Mouse (Mus musculus) hindbrain, embryonic 16.5 days (tissue): ENCODE data around the gene Mief2. TPM values are rescaled to one million over a fixed set of nuclear protein-coding genes. Genes with fewer than 3 reads are reported as not detected.

Source experiments
- ATAC-seq: fragments of 200-750 bp; cut with Nextera tagmentation; 2 replicates; pipeline ENCODE4 v1.8.0; 2017; ENCODE audit warnings: moderate TSS enrichment, moderate library complexity
- H3K27ac ChIP-seq: fragments of 300-500 bp; sonication (generic); 2 replicates; pipeline ENCODE4 v1.5.1; 2014; ENCODE audit warnings: low read depth, mild to moderate bottlenecking, control low read depth, low read length, moderate library complexity
- H3K27me3 ChIP-seq: fragments of 300-500 bp; sonication (generic); replicated peaks from 2 replicates; pipeline ENCODE4 v1.6.1; 2014; ENCODE audit warnings: low read length; ENCODE audit not compliant: control insufficient read depth, insufficient read depth
- H3K36me3 ChIP-seq: fragments of 300-500 bp; sonication (generic); 2 replicates; pipeline ENCODE4 v1.6.1; 2014; ENCODE audit warnings: mild to moderate bottlenecking, low read length, moderate library complexity, mixed read lengths; ENCODE audit not compliant: control insufficient read depth, insufficient read depth
- H3K4me1 ChIP-seq: fragments of 300-500 bp; sonication (generic); 2 replicates; pipeline ENCODE4 v1.6.1; 2014; ENCODE audit warnings: low read depth, low read length; ENCODE audit not compliant: control insufficient read depth, insufficient read depth
- H3K4me2 ChIP-seq: fragments of 300-500 bp; sonication (generic); 2 replicates; pipeline ENCODE4 v1.6.1; 2014; ENCODE audit warnings: mild to moderate bottlenecking, low read length, control low read depth, moderate library complexity
- H3K4me3 ChIP-seq: fragments of 300-500 bp; sonication (generic); 2 replicates; pipeline ENCODE4 v1.5.1; 2014; ENCODE audit warnings: mild to moderate bottlenecking, low read length, control low read depth, moderate library complexity
- H3K9ac ChIP-seq: fragments of 300-500 bp; sonication (generic); 2 replicates; pipeline ENCODE4 v1.6.1; 2014; ENCODE audit warnings: low read depth, mild to moderate bottlenecking, control low read depth, low read length, moderate library complexity
- H3K9me3 ChIP-seq: fragments of 300-500 bp; sonication (generic); 2 replicates; pipeline ENCODE4 v1.6.1; 2014; ENCODE audit warnings: mild to moderate bottlenecking, low read length, moderate library complexity; ENCODE audit not compliant: control insufficient read depth
- WGBS: fragments of 180-500 bp; shearing (Covaris S2); extraction: QIAGEN DNeasy Blood & Tissue Kit; methylation state at CpG from one replicate; pipeline ENCODE4 v1.1.7; 2014; 5-methylcytosine and 5-hydroxymethylcytosine counted together
- polyA plus RNA-seq: library from polyadenylated mRNA; unstranded; fragments of >200 nt; fragmentation: Nextera tagmentation; extraction: Ambion mirVana; gene quantifications from 2 replicates; pipeline ENCODE4 v1.2.1, GENCODE M21; 2015

Mief2 gene
- polyA plus RNA-seq, 1 experiment from 2014 or later = 29.7 TPM

GRCm38 (mm10) chr11:60704023-60704880 is 23.9 kb upstream of the Mief2 start:
- no peak overlapping the region for H3K9ac ChIP-seq
- H3K4me1 ChIP-seq = peaks cover 24% of the 10 kb centered on the region
- no peaks in the 10 kb centered on the region for H3K9me3 ChIP-seq
- no peak overlapping the region for H3K27ac ChIP-seq
- H3K4me3 ChIP-seq = no peak overlapping the region
- no peaks in the 10 kb centered on the region for H3K27me3 ChIP-seq
- WGBS = 95% methylated on average over 19 of the region's 19 CpGs
- no peak overlapping the region for H3K4me2 ChIP-seq
- H3K36me3 ChIP-seq = peaks cover 33% of the 10 kb centered on the region
- ATAC-seq = no peak

- peaks cover 23% of the 10 kb centered on the region for H3K4me1 ChIP-seq
- no peak overlapping the region for H3K4me2 ChIP-seq
- WGBS = 91% methylated on average over 3 of the region's 3 CpGs
- ATAC-seq = no peak
- H3K9me3 ChIP-seq = no peaks in the 10 kb centered on the region
- H3K9ac ChIP-seq = no peak overlapping the region
- H3K27ac ChIP-seq = no peak overlapping the region
- H3K4me3 ChIP-seq = no peak overlapping the region
- peaks cover 43% of the 10 kb centered on the region for H3K36me3 ChIP-seq
- H3K27me3 ChIP-seq = no peaks in the 10 kb centered on the region
Measured at GRCm38 (mm10) chr11:60705255-60705654, 22.9 kb upstream of the Mief2 start.

GRCm38 (mm10) chr11:60706076-60706475 is 22.1 kb upstream of the Mief2 start:
- Histone ChIP-seq H3K4me3 (no peak overlapping the region), H3K4me1 (peaks cover 15% of the 10 kb centered on the region), H3K9ac (no peak overlapping the region), H3K4me2 (no peak overlapping the region), H3K36me3 (peaks cover 46% of the 10 kb centered on the region), H3K9me3 (no peaks in the 10 kb centered on the region), H3K27ac (no peak overlapping the region), H3K27me3 (no peaks in the 10 kb centered on the region)
- WGBS = 84% methylated on average over 7 of the region's 7 CpGs
- no peak for ATAC-seq

- Histone ChIP-seq H3K4me2 (no peak overlapping the region), H3K4me3 (no peak overlapping the region), H3K9ac (no peak overlapping the region), H3K36me3 (peaks cover 52% of the 10 kb centered on the region), H3K27ac (no peak overlapping the region), H3K9me3 (no peaks in the 10 kb centered on the region), H3K27me3 (no peaks in the 10 kb centered on the region), H3K4me1 (peaks cover 7% of the 10 kb centered on the region)
- WGBS = 93% methylated on average over 14 of the region's 14 CpGs
- ATAC-seq = no peak
Measured at GRCm38 (mm10) chr11:60706696-60707480, 21.3 kb upstream of the Mief2 start.

- Histone ChIP-seq H3K9me3 (no peaks in the 10 kb centered on the region), H3K4me3 (no peak overlapping the region), H3K4me2 (no peak overlapping the region), H3K36me3 (peaks cover 59% of the 10 kb centered on the region), H3K27ac (no peak overlapping the region), H3K27me3 (no peaks in the 10 kb centered on the region), H3K4me1 (peaks cover under 1% of the 10 kb centered on the region), H3K9ac (no peak overlapping the region)
- ATAC-seq = no peak
- 86% methylated on average over 3 of the region's 3 CpGs for WGBS
Measured at GRCm38 (mm10) chr11:60707672-60708071, 20.5 kb upstream of the Mief2 start.

- Histone ChIP-seq H3K9me3 (no peaks in the 10 kb centered on the region), H3K4me2 (no peak overlapping the region), H3K27me3 (no peaks in the 10 kb centered on the region), H3K27ac (no peak overlapping the region), H3K4me3 (no peak overlapping the region), H3K4me1 (no peaks in the 10 kb centered on the region), H3K9ac (no peak overlapping the region), H3K36me3 (peaks cover 68% of the 10 kb centered on the region)
- no peak for ATAC-seq
- WGBS = 90% methylated on average over 10 of the region's 10 CpGs
Measured at GRCm38 (mm10) chr11:60708631-60709030, 19.6 kb upstream of the Mief2 start.

- no peak for ATAC-seq
- WGBS = 93% methylated on average over 45 of the region's 45 CpGs
- H3K4me3 ChIP-seq = no peak overlapping the region
- no peak overlapping the region for H3K9ac ChIP-seq
- no peaks in the 10 kb centered on the region for H3K27me3 ChIP-seq
- H3K36me3 ChIP-seq = peaks cover 77% of the 10 kb centered on the region
- no peak overlapping the region for H3K4me2 ChIP-seq
- no peak overlapping the region for H3K27ac ChIP-seq
- H3K9me3 ChIP-seq = no peaks in the 10 kb centered on the region
- H3K4me1 ChIP-seq = no peaks in the 10 kb centered on the region
Measured at GRCm38 (mm10) chr11:60709481-60710465, 18.4 kb upstream of the Mief2 start.

GRCm38 (mm10) chr11:60711218-60711617 is 17.0 kb upstream of the Mief2 start:
- H3K27me3 ChIP-seq = no peaks in the 10 kb centered on the region
- no peak overlapping the region for H3K27ac ChIP-seq
- H3K4me2 ChIP-seq = no peak overlapping the region
- 97% methylated on average over 17 of the region's 17 CpGs for WGBS
- peaks cover 84% of the 10 kb centered on the region for H3K36me3 ChIP-seq
- no peak overlapping the region for H3K4me3 ChIP-seq
- H3K4me1 ChIP-seq = no peaks in the 10 kb centered on the region
- H3K9me3 ChIP-seq = no peaks in the 10 kb centered on the region
- ATAC-seq = no peak
- no peak overlapping the region for H3K9ac ChIP-seq
